Mouse (Mus musculus) CH12F3 (cell line): ENCODE measurements around the gene Ppargc1a.

Experiments
- in situ Hi-C: fragments of 300-500 bp; cut with MboI; formaldehyde crosslinking; loops from 2 replicates; pipeline ENCODE4 v1.14.3; 2020; ENCODE audit warnings: low sequenced_read_pairs

The Ppargc1a gene

DNA sequence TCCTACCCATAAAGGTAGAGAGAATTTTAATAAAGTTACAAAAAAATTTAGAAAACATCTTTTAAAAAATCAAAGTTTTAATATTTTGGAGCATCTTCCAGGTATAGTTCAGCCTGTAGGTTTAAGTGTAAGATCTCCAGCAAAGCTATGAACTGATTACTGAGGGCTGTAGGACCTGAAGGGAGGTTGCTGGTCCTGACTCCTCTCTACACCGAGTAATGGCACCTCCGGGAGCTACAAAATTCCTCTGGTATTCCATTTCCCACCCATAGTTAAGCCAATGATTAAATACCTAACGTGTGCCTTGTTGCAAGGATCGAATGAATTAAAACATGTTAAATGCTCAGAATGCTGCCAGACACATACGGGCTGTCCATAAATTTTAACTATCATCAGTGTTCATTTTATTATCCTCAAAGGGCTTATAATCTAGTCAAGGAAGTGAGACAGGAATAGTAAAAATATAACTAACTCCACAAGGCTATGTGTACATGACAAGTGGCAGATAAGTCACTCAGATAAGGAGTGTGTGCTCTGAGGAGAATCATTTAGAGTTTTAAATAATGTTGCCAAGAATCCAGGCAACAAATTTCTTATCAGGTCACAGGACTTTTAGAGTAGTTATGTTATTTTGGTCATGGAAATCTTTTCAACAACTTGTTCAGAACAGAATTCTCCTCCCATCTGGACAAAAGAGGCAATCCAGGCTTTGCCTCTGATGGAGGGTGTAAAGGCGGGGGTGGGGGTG is 49.9 kb downstream of the Ppargc1a start:
- in situ Hi-C loops, result no loop called here

DNA sequence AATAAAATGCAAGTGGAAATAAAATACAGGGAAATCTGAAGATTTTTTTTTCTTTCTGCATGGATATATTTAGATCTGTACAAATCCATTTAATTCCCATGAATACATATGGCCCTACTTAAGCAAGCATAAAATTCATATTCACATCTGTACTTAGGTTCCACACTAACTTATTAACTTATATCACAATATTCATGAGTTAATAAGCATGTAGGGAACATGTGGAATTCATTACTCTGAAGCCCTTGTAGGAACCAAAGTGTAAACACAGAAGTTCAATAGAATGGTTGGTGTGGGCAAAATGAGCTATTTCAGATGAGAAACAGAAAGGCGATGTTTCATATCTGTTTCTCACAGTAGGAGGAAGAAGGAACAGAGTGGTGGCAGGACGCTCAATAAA is 62.9 kb downstream of the Ppargc1a start:
- in situ Hi-C loops, result no loop called here

DNA sequence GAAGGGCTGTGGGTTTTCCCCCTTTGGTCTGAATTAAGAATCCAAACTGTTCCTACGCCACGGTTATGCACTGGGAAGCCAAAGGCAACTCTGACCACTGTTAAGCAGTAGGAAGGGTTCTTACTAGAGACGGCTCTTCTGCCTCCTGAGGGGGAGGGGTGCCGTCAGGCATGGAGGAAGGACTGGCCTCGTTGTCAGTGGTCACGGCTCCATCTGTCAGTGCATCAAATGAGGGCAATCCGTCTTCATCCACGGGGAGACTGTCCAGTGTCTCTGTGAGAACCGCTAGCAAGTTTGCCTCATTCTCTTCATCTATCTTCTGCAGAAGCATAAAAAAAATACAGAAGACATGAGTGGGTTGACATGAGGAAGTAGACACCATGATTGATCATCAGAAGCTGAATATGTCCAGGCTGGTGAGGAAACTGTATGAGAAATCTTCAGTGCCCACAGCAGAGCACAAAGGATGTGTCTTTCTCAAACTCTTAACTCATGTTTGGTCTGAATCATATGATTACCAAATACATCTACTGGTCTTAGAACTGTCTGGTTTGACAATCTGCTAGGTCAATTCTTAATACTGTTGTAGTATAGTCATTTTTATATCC is 69.5 kb downstream of the Ppargc1a start:
- in situ Hi-C loops, result no loop called here

DNA sequence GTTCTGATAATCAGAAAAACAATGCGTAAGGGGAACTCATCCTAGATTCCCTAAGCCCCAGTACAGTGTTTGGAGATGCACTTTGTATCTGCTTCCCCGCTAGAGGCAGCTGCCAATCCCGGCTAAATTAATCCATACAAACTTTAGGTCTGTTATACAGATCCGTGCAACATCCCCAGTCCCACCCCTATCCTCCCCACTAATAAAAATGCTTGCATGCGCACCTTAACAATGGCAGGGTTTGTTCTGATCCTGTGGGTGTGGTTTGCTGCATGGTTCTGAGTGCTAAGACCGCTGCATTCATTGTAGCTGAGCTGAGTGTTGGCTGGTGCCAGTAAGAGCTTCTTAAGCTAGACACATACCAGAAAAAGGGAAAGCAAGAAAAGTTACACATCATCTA is 72.1 kb downstream of the Ppargc1a start:
- in situ Hi-C loops, result no loop called here

DNA sequence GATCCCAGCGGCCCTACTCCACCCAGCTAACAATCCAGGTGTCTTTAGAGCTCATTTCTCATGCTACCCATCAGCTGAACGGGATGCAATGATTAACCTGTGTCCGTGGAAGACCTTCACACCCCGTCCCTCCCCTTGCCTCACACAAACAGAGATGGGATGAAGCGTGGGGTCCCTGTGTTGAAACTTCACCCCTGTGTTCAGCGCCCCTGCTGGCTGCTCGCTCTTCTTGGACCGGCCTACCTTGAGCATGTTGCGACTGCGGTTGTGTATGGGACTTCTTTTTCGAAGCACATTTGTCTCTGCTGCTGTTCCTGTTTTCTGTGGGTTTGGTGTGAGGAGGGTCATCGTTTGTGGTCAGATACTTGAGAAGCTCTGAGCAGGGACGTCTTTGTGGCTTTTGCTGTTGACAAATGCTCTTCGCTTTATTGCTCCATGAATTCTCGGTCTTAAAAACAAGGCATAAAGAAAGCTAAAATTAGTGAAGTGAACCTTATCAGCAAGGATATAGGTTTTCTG is 73.1 kb downstream of the Ppargc1a start:
- in situ Hi-C loops, result no loop called here

DNA sequence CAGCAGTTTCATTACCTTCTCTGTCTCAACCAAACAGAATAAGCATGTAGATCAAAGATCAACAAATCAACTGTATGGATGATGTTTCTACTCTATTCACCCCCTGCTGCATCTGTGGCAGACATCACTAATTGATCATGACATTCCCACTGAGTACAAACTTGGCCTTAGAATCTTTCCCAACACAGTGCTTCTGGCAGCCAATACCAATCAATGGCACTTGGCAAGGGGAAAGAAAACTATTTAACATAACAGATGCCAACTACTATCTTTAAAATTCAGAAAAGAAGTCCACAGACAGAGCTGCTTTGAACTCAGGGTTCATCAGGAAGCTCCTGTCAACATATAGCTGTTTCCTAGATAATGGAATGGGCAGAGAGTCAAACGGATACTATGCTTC is 83.8 kb downstream of the Ppargc1a start:
- in situ Hi-C loops, result no loop called here

DNA sequence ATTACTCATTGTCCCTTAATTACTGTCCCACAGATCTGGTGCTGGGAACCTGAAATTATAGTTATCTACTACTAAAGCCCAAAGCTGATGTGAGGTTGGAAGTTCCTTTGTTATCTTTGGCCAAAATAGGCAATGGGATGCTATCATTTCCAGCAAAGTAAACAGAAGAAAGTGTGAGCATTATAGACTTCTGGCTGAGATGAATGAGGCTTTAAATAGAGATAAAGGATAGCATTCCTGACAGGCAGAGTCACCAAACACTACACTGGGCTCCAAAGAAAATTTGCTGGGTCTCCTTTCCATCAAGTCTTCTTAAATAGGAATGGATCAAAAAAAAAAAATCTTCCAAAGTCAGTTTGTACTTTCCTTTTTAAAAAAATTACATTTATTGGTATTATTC is 87.7 kb downstream of the Ppargc1a start:
- in situ Hi-C loops, result no loop called here

DNA sequence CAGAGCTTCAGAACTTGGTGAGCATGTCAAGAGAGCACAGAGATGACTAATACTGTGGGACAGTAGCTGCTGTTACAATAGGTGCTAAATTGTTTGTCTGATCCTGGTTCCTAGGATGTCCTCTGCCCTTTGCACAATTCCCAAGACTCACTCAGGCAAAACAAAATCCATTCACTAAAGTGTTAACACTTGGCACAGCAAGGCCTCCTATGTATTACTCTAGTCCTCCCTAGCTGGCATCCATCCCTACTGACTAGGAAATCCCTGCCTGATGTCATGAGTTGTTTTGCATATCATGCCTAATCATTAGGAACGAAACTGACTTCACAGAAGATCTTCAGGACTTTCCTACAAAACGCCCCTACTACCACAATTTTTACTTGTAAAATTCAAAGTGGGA is 88.1 kb downstream of the Ppargc1a start:
- in situ Hi-C loops, result no loop called here

DNA sequence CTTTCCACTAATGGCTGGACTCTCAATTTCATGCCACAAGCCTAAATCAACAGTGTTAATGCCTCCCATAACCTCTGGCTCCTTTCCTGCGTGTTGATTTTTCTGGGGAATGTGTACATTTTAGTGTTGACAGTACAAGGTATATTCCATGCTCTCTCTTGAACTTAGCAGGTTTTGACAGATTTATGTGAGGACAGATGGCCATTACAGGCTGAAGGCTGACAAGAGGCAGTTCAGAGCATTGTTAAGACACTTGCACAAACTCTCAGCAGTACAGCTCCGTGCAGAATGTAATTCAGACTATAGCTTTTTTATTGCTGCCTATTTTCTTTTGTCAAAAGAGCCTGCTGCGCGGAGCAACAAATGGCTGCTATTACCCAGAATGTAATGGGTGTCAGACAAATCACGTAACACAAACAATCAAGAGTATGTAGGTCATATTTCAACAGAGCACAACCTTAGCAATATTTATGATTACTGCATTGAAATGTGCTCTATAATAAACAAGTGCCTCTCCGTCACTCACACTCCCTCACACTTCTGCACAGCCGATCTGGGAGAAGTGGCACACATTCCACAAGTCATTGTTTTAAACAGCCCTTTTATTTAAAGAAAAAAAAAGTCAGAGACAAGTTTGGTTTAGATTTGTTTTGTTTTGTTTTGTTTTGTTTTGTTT is 89.1 kb downstream of the Ppargc1a start:
- in situ Hi-C loops, result no loop called here

DNA sequence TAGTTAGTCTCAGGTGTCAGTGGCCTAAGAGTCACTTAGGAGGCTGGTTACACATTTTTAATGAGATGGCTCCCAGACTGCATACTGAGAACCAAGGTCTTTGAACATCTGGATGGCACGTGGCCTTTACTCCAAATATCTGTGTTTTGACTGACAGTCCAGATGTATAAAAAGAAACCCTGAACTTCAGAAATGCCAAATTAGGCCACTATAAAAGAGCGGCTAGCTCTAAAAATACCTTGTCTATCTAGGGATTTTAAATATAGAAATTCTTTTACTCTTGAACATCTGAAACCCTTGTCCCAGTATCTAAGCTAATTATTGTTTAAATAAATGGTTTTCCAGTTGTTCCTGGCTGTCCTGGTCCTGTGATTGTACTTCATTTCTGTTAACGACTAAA is 90.4 kb downstream of the Ppargc1a start:
- in situ Hi-C loops, result no loop called here

DNA sequence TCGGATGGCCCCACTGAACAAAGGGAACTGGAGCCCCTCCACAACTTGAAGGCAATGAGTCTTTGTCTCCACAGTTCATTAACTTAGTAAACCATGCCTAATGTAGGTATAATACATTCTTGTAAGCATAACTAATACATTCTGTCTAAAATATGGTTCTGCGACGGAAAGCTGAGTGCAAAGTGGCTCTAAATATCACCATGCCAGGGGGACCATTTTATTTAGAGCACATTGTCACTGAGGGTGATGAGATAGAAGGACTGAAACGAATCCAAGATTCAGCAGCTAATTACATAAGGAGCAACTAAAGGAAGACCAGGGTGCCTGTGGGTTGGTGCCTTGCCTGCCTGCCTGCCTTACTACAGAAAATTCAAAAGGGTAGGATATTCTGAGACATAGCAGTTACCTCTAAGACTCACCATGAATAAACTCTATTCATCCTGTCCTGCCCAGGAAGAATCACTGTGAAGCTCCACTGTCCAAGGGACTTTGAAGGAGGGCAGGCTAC is 92.4 kb downstream of the Ppargc1a start:
- in situ Hi-C loops, result no loop called here

DNA sequence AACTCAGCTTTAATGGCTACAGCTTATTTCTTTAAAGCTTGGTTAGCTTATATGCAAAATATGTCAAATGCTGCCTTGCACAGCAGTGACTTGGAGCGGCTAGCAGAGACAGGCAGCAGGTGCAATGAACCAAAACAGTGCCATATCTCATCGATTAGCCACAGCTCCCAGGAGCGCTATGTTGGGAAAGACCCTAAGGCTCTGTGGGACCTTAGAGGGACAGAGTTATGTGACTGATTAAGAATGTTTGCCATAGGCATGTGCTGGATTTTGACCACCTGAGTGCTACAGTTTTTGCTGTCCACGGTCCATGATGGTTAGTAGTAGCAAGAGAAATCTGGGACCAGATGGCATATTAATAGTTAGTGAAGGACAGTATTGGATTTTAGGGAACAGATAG is 95.9 kb downstream of the Ppargc1a start:
- in situ Hi-C loops, result no loop called here

DNA sequence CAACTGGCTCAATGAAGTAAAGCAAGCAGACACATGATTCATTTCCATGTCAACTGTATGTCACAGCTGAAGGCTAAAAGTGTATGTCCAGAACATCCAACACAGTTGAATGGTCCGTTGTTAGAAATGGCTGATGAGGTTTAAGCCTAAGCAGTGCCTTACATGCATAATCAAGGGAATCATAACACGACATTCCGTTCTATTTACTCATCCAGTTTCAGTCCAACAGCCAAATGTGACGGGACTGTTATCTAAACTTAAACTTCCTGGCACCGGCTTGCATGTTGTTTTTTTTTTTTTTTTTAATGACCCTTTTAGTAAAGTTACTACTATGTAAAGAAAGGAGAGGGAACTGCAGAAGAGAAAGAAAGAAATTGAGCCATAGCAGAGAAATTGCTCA is 101.5 kb downstream of the Ppargc1a start:
- in situ Hi-C loops, result no loop called here

DNA sequence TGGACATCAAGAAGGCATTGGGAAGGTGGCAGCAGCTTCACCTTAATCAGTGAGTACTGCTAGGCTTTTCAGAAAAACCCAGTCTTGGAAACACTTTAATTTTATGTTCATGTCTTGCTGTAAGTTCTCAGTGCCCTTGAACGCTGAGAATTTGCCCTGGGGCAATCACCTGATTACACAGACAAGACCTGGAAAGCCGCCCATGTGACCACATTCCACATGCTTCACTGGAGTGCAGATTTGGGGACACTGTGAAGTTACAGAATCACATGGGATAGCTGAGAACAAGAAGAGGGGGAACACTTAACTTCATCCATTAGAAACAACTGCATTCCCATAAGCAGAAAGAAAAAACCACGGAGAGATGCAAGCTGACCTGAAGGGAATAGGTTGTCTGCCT is 115.5 kb downstream of the Ppargc1a start:
- in situ Hi-C loops, result no loop called here

DNA sequence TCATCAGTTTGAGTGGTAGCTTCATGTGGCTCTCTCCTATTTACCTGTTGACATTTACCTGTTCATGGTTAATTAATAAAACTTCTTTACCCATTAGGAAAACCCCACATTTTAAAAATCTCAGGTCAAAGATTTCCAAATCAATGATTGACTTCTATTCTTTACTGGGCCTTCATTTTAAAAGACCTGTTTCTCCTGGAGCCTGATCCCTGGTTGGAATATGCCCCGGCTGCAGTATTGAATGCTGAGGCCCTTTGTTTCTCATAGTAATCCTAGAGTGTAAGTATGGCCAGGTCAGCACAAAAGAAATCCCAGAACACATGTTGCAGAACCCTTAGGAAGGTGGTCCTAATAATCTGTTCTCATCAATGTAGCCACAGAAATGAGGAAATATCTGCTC is 119.9 kb downstream of the Ppargc1a start:
- in situ Hi-C loops, result no loop called here

DNA sequence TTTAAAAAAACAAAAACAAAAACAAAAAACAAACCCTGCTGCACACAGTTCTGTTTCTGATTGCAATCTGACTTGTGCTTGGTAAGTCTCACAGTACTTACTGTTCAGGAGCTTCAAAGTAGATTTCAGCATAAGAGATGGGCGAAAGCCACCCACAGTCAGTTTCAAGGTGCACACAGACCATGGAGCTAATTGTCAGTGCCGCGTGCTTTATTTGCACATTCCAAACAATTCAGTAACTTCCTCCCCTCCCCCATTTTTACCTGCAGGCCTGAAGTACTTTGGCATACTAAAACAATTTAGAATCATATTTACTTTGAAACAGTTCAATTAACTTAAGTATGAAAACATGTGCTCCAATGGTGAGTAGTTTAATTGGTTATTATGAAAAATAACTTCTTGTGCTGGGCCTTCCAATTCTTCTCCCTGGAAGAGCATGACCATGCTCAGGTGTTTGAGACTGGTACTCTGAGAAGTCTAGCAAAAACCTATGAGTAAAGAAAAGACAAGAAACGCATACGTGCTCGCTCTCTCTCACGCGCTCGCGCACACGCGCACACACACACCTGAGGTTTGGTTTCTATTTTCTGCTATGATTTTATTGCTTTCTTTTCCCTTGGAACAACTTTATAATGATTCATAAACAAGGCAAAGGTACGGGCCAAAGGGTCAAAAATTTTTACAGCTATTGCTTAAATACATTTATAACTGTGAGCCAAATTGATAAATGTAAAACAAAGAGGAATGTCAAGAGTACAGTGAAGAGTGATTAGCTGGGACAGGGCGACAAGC is 121.0 kb downstream of the Ppargc1a start:
- in situ Hi-C loops, result no loop called here

DNA sequence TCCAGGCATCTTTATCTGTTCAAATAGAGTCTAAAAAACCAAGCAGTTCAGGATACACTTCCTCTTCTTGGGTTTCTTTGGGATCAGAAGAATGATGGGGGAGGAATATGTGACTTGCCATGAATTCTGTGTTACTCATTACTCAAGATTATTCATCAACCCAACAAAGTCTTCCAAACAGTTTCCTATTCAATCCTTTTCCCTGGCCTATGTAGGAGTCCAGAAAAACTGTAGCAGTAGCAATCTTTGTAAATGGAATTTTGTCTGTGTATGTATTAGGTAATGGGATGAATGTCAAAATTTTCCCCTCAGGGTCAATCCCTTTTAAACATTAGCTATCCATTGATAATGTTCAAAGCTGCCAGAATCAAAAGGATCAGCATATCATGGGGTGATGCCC is 121.8 kb downstream of the Ppargc1a start:
- in situ Hi-C loops, result no loop called here

DNA sequence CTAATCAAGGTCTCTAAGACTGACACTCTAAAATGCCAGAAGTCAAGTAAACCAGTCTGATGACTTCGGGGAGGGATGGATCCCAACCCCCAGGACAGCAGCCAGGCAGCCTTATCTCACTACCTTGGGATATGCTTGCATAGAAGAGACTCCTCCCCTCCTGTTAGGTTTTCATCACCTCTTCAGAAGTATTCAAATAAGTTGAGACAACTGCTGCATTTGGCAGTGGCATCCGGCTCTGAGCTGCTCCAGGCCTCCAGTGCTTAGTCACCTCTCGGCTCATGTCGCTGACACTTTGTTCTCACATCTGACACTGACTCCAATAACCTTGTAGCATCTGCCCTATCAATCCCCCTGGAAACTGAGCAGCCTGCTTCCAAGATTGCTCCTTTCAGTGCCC is 127.8 kb downstream of the Ppargc1a start:
- in situ Hi-C loops, result no loop called here

DNA sequence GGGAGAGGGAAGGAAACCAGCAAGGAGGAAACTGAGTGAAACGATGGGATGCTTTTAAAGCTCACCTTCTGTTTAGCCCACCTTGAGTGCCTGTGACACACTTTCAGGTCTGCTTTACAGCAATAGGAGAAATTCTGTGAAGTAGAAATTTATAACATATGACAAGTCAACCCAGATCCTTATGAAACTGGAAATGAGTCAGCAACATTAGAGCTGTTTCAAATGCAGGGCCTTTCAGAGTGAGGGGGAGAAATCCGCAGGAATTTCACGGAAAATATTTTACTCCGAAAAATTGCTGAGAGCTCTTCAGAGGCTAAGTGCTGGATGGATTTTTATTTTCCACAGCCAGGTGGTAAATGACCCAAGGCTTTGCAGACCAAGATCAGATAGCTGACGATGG is 133.6 kb downstream of the Ppargc1a start:
- in situ Hi-C loops, result no loop called here

DNA sequence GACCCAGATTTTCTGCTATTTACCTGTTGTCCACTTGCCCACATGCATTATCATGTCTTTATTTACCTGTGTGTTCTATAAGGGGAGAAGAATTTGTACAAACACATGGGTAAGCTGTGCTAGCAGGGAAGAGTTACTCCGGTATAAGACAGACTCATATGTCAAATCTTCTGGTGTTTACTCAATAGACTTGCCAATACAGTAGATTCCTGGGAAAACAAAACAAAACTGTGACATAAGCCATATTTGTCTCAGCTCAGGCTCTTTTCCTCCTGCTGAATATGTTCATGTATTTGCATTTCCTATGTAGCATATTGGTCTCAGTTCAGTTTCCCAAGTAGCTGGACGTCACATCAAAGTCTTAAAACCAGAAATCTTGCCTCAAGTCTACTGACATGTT is 135.0 kb downstream of the Ppargc1a start:
- in situ Hi-C loops, result no loop called here

DNA sequence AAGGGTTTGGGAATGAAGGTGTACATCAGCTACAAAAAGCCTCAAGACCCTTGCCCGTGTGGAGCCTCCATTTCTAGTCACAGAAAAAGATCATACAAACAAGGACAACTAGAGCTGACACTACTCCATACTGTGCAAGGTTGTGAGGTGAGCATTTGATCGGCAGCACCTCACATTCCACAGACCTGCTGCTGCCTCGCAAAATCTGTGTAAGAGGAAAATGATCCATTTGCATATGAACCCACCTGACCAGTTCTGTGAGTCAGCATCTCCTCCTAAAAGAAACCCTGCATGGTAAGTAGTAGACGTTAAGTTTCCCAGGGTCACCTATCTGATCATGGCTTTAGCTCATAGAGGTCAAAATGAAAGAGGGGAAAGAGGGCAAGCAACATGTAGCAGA is 135.5 kb downstream of the Ppargc1a start:
- in situ Hi-C loops, result no loop called here
